Mouse (Mus musculus): ENCODE measurements around the gene Tlcd1.

GRCm38 (mm10) chr11:78146707-78147543, 29.6 kb upstream of the Tlcd1 start:
- no peak for TF ChIP-seq EP300 (IDR thresholded peaks at IDR 0.05)
- no peak for TF ChIP-seq CTCF (IDR thresholded peaks at IDR 0.05)
